Mouse (Mus musculus) limb, embryonic 13.5 days (tissue): ENCODE measurements around the gene Vav3. TPM values are rescaled to one million over a fixed set of nuclear protein-coding genes. Genes with fewer than 3 reads are reported as not detected.

Source experiments
- ATAC-seq: fragments of 200-750 bp; cut with Nextera tagmentation; 2 replicates; pipeline ENCODE4 v1.8.0; 2017; ENCODE audit warnings: low read depth, moderate number of reproducible peaks, moderate TSS enrichment; ENCODE audit not compliant: low FRiP score
- H3K27ac ChIP-seq: fragments of 300-500 bp; sonication (generic); 2 replicates; pipeline ENCODE4 v1.5.1; 2015; ENCODE audit warnings: inconsistent platforms, mild to moderate bottlenecking, moderate library complexity
- H3K27me3 ChIP-seq: fragments of 300-500 bp; sonication (generic); 2 replicates; pipeline ENCODE4 v1.6.1; 2015; ENCODE audit warnings: mild to moderate bottlenecking, inconsistent platforms
- H3K36me3 ChIP-seq: fragments of 300-500 bp; sonication (generic); 2 replicates; pipeline ENCODE4 v1.6.1; 2015; ENCODE audit warnings: inconsistent platforms, mild to moderate bottlenecking, moderate library complexity
- H3K4me1 ChIP-seq: fragments of 300-500 bp; sonication (generic); 2 replicates; pipeline ENCODE4 v1.6.1; 2015; ENCODE audit warnings: inconsistent platforms
- H3K4me2 ChIP-seq: fragments of 300-500 bp; sonication (generic); replicated peaks from 2 replicates; pipeline ENCODE4 v1.6.1; 2015; ENCODE audit warnings: inconsistent platforms, mild to moderate bottlenecking, moderate library complexity
- H3K4me3 ChIP-seq: fragments of 300-500 bp; sonication (generic); 2 replicates; pipeline ENCODE4 v1.5.1; 2015; ENCODE audit warnings: moderate library complexity, mild to moderate bottlenecking, inconsistent platforms
- H3K9ac ChIP-seq: fragments of 300-500 bp; sonication (generic); 2 replicates; pipeline ENCODE4 v1.6.1; 2015; ENCODE audit warnings: mild to moderate bottlenecking, inconsistent platforms
- H3K9me3 ChIP-seq: fragments of 300-500 bp; sonication (generic); 2 replicates; pipeline ENCODE4 v1.6.1; 2016; ENCODE audit warnings: inconsistent platforms
- WGBS: fragments of 180-500 bp; shearing (Covaris S2); methylation state at CpG from one replicate; pipeline ENCODE4 v1.1.7; 2015; 5-methylcytosine and 5-hydroxymethylcytosine counted together
- polyA plus RNA-seq: library from polyadenylated mRNA; unstranded; fragments of >200 nt; fragmentation: Nextera tagmentation; extraction: Ambion mirVana; gene quantifications from 2 replicates; pipeline ENCODE4 v1.2.1, GENCODE M21; 2015

The Vav3 gene
- polyA plus RNA-seq, 1 experiment from 2014 or later = 11.6 TPM

- no peak overlapping the region for H3K4me3 ChIP-seq
- peaks cover 8% of the 10 kb centered on the region for H3K4me1 ChIP-seq
- H3K36me3 ChIP-seq = no peaks in the 10 kb centered on the region
- H3K9ac ChIP-seq = no peak overlapping the region
- no peak overlapping the region for H3K4me2 ChIP-seq
- 80% methylated on average over 1 of the region's 1 CpGs for WGBS
- no peak overlapping the region for H3K27ac ChIP-seq
- no peaks in the 10 kb centered on the region for H3K27me3 ChIP-seq
- ATAC-seq = no peak
- no peaks in the 10 kb centered on the region for H3K9me3 ChIP-seq
Observed at GRCm38 (mm10) chr3:109622361-109622760, 281.9 kb downstream of the Vav3 start.

GRCm38 (mm10) chr3:109622816-109623215, 282.4 kb downstream of the Vav3 start:
- peaks cover 8% of the 10 kb centered on the region for H3K4me1 ChIP-seq
- 52% methylated on average over 1 of the region's 1 CpGs for whole genome bisulfite sequencing
- no peaks in the 10 kb centered on the region for H3K36me3 ChIP-seq
- no peaks in the 10 kb centered on the region for H3K9me3 ChIP-seq
- H3K9ac ChIP-seq = no peak overlapping the region
- no peak overlapping the region for H3K4me3 ChIP-seq
- no peak overlapping the region for H3K4me2 ChIP-seq
- H3K27me3 ChIP-seq = no peaks in the 10 kb centered on the region
- H3K27ac ChIP-seq = no peak overlapping the region; the same call in 1 of the 2 replicates
- peak; percentile 32; the same call in 1 of the 2 replicates for ATAC-seq

- no peak overlapping the region for H3K4me3 ChIP-seq
- no peaks in the 10 kb centered on the region for H3K27me3 ChIP-seq
- 67% methylated on average over 2 of the region's 2 CpGs for WGBS
- no peaks in the 10 kb centered on the region for H3K36me3 ChIP-seq
- H3K4me1 ChIP-seq = peaks cover 8% of the 10 kb centered on the region
- no peak overlapping the region for H3K27ac ChIP-seq
- no peak for ATAC-seq
- H3K4me2 ChIP-seq = no peak overlapping the region
- no peak overlapping the region for H3K9ac ChIP-seq
- H3K9me3 ChIP-seq = no peaks in the 10 kb centered on the region
Observed at GRCm38 (mm10) chr3:109623770-109624169, 283.3 kb downstream of the Vav3 start.

GRCm38 (mm10) chr3:109636045-109636444, 295.6 kb downstream of the Vav3 start:
- H3K27ac ChIP-seq = no peak overlapping the region
- WGBS = 90% methylated on average over 4 of the region's 4 CpGs
- no peaks in the 10 kb centered on the region for H3K9me3 ChIP-seq
- no peak overlapping the region for H3K4me3 ChIP-seq
- H3K4me1 ChIP-seq = no peaks in the 10 kb centered on the region
- H3K36me3 ChIP-seq = no peaks in the 10 kb centered on the region
- H3K4me2 ChIP-seq = no peak overlapping the region
- no peak overlapping the region for H3K9ac ChIP-seq
- H3K27me3 ChIP-seq = no peaks in the 10 kb centered on the region
- no peak for ATAC-seq

DNA sequence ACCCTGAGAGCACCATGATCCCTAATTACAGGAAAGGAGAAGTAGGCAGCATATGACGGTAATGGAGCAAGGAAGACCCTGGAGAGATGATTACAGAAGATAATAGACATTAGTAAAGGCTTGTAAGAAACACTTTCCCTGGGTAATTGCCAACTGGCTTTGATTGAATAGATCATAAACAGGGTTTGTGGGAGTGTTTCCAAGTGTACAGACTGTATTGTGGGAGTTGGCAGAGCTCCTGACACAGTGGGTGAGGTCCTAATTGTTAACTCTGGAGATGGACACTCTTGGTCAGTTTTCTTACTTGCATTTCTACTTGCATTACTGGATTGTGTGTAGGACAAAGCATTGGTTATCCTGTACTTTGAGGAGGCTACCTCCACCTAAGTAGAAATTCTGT, 298.9 kb downstream of the Vav3 start:
- no peaks in the 10 kb centered on the region for H3K9me3 ChIP-seq
- no peaks in the 10 kb centered on the region for H3K4me1 ChIP-seq
- no peaks in the 10 kb centered on the region for H3K36me3 ChIP-seq
- no peaks in the 10 kb centered on the region for H3K27me3 ChIP-seq
- no peak for ATAC-seq
- H3K27ac ChIP-seq = no peak overlapping the region
- no peak overlapping the region for H3K4me2 ChIP-seq
- no peak overlapping the region for H3K4me3 ChIP-seq
- 65% methylated on average over 1 of the region's 1 CpGs for WGBS
- no peak overlapping the region for H3K9ac ChIP-seq

DNA sequence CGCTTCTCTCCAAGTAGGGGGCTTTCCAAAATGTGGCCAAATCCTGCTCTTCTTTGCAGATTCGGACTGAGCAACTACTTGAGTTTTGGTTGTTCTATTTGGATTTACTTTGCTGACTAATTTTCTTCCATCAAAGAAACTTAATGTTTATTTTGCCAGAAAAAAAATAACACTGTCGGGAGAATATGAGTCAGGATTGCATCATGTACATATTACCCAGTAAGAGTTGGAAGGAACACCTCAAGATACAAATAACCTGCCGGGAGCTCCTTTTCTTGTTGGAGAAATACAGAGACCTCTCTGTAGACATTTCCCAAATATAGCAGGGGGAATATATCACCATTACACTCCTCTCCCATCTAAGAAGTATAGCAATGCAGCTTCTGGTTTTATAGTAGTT, 300.3 kb downstream of the Vav3 start:
- Histone ChIP-seq H3K9me3 (no peaks in the 10 kb centered on the region), H3K27ac (no peak overlapping the region), H3K36me3 (no peaks in the 10 kb centered on the region), H3K27me3 (no peaks in the 10 kb centered on the region), H3K9ac (no peak overlapping the region), H3K4me1 (no peaks in the 10 kb centered on the region), H3K4me3 (no peak overlapping the region), H3K4me2 (no peak overlapping the region)
- 92% methylated on average over 4 of the region's 4 CpGs for WGBS
- no peak for ATAC-seq

DNA sequence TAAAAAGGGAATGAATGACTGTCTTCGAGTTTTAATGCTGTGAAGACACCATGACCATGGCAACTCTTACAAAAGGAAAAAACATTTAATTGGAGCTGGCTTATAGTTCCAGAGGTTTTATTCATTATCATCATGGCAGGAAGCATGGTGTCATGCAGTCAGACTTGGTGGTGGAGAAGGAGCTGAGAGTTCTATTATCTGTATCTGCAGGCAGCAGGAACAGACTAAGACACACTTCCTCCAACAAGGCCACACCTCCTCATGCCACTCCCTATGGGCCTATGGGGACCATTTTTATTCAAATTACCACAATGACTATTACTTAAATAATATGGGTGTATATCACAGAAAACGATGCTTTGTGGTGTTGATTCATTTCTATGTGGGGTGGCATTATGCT, 307.8 kb downstream of the Vav3 start:
- no peak overlapping the region for H3K9ac ChIP-seq
- H3K4me2 ChIP-seq = no peak overlapping the region
- no peaks in the 10 kb centered on the region for H3K9me3 ChIP-seq
- no peak overlapping the region for H3K4me3 ChIP-seq
- H3K27me3 ChIP-seq = no peaks in the 10 kb centered on the region
- 91% methylated on average over 2 of the region's 2 CpGs for WGBS
- no peaks in the 10 kb centered on the region for H3K36me3 ChIP-seq
- no peak overlapping the region for H3K27ac ChIP-seq
- H3K4me1 ChIP-seq = no peaks in the 10 kb centered on the region
- no peak for ATAC-seq

DNA sequence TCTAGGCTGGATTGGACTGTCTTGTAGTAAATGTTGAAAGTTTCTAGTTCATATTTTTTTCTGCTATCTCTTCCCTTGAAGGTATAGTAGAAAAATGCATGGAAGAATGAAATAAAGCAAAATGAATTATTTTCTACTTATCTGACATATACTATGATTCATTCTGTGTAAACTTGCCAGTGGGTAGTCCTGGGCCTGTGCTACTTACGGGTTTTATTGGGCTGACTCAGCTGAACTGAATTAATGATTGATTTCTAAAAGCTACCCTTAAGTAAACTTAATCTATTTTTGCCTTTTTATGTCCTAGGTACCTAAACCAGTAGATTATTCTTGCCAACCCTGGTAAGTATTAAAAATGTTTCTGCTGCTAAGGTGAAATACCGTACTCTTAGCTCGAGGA, 311.0 kb downstream of the Vav3 start:
- Histone ChIP-seq H3K4me3 (no peak overlapping the region), H3K9ac (no peak overlapping the region), H3K4me2 (no peak overlapping the region), H3K36me3 (no peaks in the 10 kb centered on the region), H3K27ac (no peak overlapping the region), H3K9me3 (no peaks in the 10 kb centered on the region), H3K4me1 (no peaks in the 10 kb centered on the region), H3K27me3 (no peaks in the 10 kb centered on the region)
- no peak for ATAC-seq
- WGBS = 58% methylated on average over 3 of the region's 3 CpGs

DNA sequence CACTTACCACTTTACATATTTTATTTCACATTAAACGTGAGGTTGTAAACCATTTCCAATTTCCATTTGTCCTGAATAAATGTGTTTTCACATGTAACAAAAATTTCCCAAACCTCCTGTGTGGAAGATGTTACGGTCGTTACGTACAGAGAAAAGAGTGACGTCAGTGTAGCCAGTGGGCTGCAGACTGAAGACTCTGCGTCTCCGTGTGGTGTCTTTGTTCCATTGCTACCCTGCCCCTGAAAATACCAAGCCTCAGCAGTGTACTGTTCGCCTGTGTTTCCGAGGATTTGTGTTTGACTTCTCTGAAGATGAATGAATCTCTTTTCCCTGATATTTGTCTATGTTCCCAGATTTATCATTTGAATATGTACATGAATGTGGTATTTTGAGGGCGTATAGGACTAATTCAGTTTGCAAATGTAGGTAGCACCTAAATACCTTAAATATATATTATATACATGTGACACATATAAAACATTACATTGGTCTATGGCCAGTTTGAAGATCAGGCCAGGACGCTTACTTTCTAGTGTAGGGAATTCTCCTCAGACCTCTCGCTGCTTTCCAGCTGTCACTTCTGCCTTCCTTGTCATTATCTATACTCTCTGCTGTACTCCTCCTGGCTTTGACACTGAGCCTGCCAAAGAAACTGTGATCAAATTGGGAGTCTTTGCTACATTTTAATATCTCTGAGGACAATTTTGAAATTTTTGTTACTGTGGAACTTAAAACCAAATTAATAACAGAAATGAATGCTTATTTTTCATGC, 312.6 kb downstream of the Vav3 start:
- WGBS = 89% methylated on average over 12 of the region's 12 CpGs
- H3K27me3 ChIP-seq = no peaks in the 10 kb centered on the region
- H3K36me3 ChIP-seq = no peaks in the 10 kb centered on the region
- H3K4me1 ChIP-seq = no peaks in the 10 kb centered on the region
- no peak overlapping the region for H3K4me2 ChIP-seq
- H3K27ac ChIP-seq = no peak overlapping the region
- no peaks in the 10 kb centered on the region for H3K9me3 ChIP-seq
- H3K9ac ChIP-seq = no peak overlapping the region
- no peak for ATAC-seq
- no peak overlapping the region for H3K4me3 ChIP-seq

DNA sequence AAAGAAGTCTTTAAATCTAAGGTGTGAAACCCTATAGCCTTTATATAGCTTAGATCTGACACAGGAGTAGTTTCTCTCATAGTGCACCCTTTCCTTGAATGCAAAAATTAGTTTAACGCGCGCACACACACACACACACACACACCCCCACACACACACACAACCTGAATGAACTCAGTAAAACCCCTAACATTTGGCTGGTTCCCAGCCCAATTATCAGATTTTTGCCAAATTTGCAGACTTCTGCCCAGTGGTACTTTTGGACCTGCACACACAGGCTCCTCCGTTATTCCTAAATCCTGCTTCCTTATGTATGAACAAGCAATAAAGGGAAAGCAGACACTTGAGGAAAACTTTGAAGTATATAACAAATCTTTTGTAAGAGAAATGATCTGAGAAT, 313.9 kb downstream of the Vav3 start:
- no peaks in the 10 kb centered on the region for H3K27me3 ChIP-seq
- H3K27ac ChIP-seq = no peak overlapping the region
- H3K4me2 ChIP-seq = no peak overlapping the region
- H3K4me3 ChIP-seq = no peak overlapping the region
- no peak overlapping the region for H3K9ac ChIP-seq
- ATAC-seq = no peak
- WGBS = 84% methylated on average over 4 of the region's 4 CpGs
- 0 out of 2 replicates have a peak, but pooled peaks cover 3% of the 10 kb centered on the region for H3K4me1 ChIP-seq
- no peaks in the 10 kb centered on the region for H3K9me3 ChIP-seq
- H3K36me3 ChIP-seq = no peaks in the 10 kb centered on the region

DNA sequence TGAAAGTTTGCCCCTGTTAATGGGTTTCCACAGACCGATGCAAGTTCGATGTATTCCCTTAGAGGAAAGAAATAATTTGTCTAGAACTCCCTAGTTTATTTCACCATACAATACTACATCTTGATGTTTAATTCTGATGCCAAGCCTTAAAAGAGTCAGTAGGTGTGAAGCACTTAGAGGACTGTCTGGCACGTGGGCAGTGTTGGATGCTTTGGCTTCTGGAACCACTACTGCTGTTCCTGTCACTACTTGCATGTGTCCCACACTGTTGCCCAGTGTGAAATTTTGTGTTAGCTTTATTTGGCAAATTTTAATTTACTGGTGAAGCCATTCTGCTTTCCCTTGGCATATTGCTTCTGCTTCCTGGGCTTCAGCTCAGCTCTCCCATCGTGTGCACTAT, 331.3 kb downstream of the Vav3 start:
- Histone ChIP-seq H3K27ac (no peak overlapping the region), H3K4me1 (no peaks in the 10 kb centered on the region), H3K9ac (no peak overlapping the region), H3K4me2 (no peak overlapping the region), H3K4me3 (no peak overlapping the region), H3K36me3 (no peaks in the 10 kb centered on the region), H3K9me3 (no peaks in the 10 kb centered on the region), H3K27me3 (no peaks in the 10 kb centered on the region)
- ATAC-seq = no peak
- 90% methylated on average over 4 of the region's 4 CpGs for WGBS

DNA sequence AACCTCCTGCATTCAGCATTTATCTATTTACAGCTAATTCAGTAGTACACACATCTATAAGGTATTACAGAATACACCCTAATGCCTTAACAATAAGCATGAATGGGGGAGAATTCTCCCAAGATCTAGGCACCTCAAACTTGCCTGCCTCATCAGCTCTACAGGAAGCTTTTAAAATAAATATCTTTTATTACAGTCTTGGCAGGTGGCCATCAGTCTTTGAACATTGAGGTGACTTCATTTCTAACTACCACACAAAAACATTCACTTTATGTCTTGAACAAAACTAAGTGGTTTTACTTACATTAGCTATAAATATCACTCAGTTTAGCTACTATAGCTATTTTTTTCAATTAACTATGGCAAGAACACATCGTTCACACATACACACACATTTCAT, 332.5 kb downstream of the Vav3 start:
- no peaks in the 10 kb centered on the region for H3K27me3 ChIP-seq

GRCm38 (mm10) chr3:109680281-109680680, 339.8 kb downstream of the Vav3 start:
- H3K27me3 ChIP-seq = no peaks in the 10 kb centered on the region
- no peaks in the 10 kb centered on the region for H3K9me3 ChIP-seq
- 85% methylated on average over 2 of the region's 2 CpGs for WGBS
- no peak overlapping the region for H3K9ac ChIP-seq
- no peaks in the 10 kb centered on the region for H3K36me3 ChIP-seq
- no peak for ATAC-seq
- H3K4me2 ChIP-seq = no peak overlapping the region
- no peak overlapping the region for H3K27ac ChIP-seq
- H3K4me1 ChIP-seq = peaks cover 19% of the 10 kb centered on the region
- no peak overlapping the region for H3K4me3 ChIP-seq

More for the DNA sequence above, 332.5 kb downstream of the Vav3 start:
- WGBS = 55% methylated on average over 1 of the region's 1 CpGs
- no peaks in the 10 kb centered on the region for H3K36me3 ChIP-seq
- no peak overlapping the region for H3K4me3 ChIP-seq
- no peak overlapping the region for H3K4me2 ChIP-seq
- H3K27ac ChIP-seq = no peak overlapping the region
- no peaks in the 10 kb centered on the region for H3K4me1 ChIP-seq
- no peak overlapping the region for H3K9ac ChIP-seq
- no peak for ATAC-seq
- no peaks in the 10 kb centered on the region for H3K9me3 ChIP-seq
